Mouse (Mus musculus) sigmoid colon, adult 10 weeks (tissue): ENCODE results near the gene Ppia. TPM values are rescaled to one million over a fixed set of nuclear protein-coding genes. Genes with fewer than 3 reads are reported as not detected.

ENCODE experiments used
- polyA plus RNA-seq: library from polyadenylated mRNA; stranded (reverse); fragments of 350-450 nt; fragmentation: Illumina TruSeq; extraction: RNeasy Lipid Tissue Mini Kit (QIAGEN cat#74804); gene quantifications from one replicate; pipeline ENCODE4 v1.2.3, GENCODE M21; 2014; ENCODE audit warnings: low read depth, low replicate concordance

The Ppia gene
- polyA plus RNA-seq: 849 TPM

DNA sequence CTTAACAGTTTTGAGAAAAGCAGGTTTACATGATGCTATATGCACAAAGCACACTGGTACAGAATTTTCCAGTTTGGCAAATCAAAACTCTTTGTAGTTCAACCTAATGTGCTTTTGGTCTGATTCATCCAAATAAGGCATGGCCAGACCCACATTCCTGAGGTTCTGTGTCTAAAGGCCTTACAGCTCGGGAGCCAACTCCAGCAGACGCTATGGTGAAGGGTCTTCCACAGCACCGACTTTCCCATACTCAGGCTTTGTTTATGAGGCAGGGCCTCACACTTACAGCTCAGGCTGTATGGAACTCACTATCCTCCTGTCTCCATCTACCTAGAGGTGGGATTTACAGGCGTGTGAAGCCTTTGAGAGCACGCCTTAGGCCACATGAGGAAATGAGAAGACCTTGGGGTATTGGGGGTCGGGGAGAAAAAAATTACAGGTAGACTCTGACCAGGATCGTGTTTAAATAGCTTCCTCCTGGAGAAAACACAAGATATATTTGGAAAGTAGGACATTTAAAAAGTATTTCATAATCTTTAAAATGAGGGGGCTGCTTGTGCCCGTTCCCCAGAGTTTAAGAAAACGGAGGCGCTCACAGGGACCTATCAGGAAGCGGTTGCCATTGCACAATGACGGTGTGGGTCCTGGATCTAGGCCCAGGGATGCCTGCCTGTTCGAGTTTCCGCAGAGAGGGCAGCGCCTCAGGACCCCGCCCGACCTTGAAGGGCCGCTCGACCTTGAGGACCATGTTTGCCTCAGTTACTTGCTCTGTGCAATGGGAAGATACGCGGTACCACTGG, at the start of gene Ppia:
Gene Ppia, plus strand, starts transcription at position 693 of the 800 bp plus-strand sequence.

DNA sequence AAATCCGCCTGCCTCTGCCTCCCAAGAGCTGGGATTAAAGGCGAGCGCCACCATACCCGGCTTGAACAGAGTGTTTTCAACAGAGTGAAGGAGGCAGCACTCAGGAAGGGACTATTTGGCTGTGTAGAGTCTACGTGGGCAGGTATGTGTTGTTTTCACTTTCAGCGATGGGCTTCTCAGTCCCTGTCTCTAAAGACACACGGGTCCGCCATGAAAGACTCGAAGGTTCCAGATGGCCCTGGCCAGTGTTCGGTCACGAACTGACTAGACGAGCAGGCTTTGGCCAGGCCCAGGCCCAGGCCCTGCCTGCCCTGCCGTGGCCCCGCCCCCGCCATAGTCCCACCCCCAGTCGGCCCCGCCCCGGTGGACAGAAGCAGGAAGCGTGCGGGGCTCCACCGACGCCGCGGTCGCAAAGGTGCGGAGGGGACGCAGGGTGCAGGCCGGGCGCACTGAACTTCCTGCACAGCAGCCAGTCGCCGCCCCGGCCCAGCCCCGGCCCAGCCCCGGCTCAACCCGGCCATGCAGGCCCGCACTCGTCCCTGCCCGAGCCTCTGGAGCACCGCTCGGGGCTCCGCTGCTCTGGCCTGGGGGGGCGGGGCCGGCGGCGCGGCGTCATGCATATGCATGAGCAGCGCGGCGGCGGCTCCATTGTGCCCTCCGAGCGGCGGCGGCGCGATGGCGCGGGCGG, 26.4 kb upstream of the Ppia start, which contains the start of gene Zmiz2:
Gene Zmiz2, plus strand, starts transcription at position 349 of the 688 bp plus-strand sequence.

DNA sequence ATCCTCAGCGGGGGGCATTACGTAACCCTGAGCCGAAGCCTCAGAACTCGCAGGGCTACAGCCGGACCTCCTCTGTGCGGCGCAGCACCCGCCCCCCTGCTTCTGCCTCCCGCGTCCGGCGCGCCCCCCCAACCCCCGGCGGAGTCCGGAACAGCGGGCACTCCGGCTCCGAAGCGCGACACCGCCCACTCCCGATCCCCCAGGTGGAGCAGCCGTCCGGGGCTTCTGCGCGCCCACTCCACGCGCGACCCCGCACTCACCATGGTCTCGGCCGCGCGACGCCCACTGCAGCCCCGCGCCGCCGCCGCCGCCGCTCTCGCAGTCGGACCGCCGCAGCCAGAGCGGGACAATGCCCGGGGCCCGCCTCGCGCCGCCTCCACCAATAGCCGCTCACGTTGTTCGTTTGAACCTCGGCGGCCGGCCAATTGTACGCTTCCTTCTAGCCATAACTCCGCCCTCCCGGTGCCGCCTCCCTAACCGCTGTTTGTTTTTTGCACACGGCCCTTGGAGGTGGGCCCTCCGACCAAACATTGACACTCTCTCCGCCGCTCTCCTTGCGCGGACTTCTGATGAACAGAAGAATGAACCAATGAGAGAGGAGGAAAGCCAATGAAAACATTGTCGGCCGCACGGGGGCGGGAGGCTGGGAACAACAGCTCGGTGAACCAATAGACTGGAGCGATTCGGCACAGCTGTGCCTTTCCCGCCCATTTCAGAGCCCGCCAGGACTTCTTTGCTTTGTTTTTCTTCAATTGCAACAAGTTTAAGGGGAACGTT, 29.0 kb downstream of the Ppia start, which contains the start of gene H2afv:
Gene H2afv, minus strand, starts transcription at position 367 of the 777 bp plus-strand sequence.

Other genes with a start within 250 kb of the Ppia start
- not detected for gene A730071L15Rik, start 215.4 kb upstream of the Ppia start, polyA plus RNA-seq
- gene Nudcd3, start 215.0 kb upstream of the Ppia start, polyA plus RNA-seq: 17.1 TPM
- not detected for gene Npc1l1, start 185.3 kb upstream of the Ppia start, polyA plus RNA-seq
- 7.0 TPM for gene Ddx56, start 147.7 kb upstream of the Ppia start, polyA plus RNA-seq
- 33.3 TPM for gene Tmed4, start 140.6 kb upstream of the Ppia start, polyA plus RNA-seq
- 80.8 TPM for gene Ogdh, start 123.8 kb upstream of the Ppia start, polyA plus RNA-seq
- gene Zmiz2, start 26.4 kb upstream of the Ppia start, polyA plus RNA-seq: 1.1 TPM
- 11.7 TPM for gene H2afv, start 29.0 kb downstream of the Ppia start, polyA plus RNA-seq
- 233 TPM for gene Purb, start 60.5 kb downstream of the Ppia start, polyA plus RNA-seq
- gene Myo1g, start 105.5 kb downstream of the Ppia start, polyA plus RNA-seq: 1.1 TPM
- 3.1 TPM for gene Ccm2, start 131.4 kb downstream of the Ppia start, polyA plus RNA-seq
- gene Nacad, start 190.6 kb downstream of the Ppia start, polyA plus RNA-seq: not detected
- gene Tbrg4, start 210.6 kb downstream of the Ppia start, polyA plus RNA-seq: 2.7 TPM
- gene Wap, start 223.2 kb downstream of the Ppia start, polyA plus RNA-seq: not detected
- not detected for gene Ramp3, start 243.1 kb downstream of the Ppia start, polyA plus RNA-seq